Mouse (Mus musculus) layer of hippocampus, postnatal 36 days (tissue): ENCODE data around the gene Ell2. TPM values are rescaled to one million over a fixed set of nuclear protein-coding genes. Genes with fewer than 3 reads are reported as not detected.

Experiments used
- DNase-seq, 2 experiments: peaks; one replicate each; pipeline ENCODE4 v3.0.0; 2022
- total RNA-seq, 2 experiments: library from RNA; stranded (reverse); gene quantifications; 2 replicates each; pipeline ENCODE4 v1.2.3; 2021

Gene Ell2
- total RNA-seq, 2 experiments from 2014 or later, result 32.9 to 34.6 TPM

DNA sequence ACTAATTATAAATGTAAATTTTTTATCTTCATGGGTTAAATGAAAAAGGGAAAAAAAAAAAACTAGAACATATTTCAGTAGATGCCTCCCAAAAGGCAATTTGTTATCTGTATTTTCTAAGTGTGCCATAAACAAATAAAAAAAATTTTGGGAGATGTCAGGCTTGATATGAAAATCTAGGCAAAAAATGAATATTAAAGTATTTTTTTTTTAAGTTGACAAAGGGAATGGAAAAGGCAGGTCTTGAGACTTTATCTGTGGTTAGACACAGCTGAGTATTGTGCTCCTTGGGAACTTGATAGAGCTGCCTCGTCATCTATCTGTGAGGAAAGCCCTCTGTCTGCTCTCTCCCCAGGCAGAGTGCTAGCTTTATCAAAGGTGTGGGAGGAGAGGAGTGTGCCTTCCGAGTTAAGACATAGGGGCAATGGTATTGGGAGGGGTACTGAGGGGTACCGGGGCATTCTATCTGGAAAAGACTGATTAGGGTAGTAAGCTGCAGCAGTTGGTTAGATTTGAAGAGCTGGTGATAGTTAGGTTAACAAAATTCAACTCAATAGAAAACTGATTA is 27.1 kb downstream of the Ell2 start:
- DNase-seq, result no peak

DNA sequence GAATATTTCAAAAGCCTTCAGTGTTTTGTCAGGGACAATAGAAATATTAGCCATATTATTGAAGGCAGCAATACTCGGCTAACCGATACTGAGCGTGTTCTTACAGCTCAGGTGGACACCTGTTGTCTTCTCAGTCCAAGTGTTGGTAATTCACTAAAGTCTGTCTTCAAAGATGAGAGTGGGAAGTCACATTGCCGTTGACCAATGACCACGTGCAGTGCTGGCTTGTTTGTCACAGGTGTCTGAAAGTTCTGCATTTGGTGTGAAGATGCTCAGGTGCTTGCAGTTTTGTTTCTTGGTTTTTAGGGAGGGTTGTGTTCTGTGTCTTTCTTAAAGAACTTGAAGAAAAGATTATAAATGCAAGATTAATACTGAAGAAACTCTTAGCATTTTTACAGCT is 27.7 kb downstream of the Ell2 start:
- no peak for DNase-seq

DNA sequence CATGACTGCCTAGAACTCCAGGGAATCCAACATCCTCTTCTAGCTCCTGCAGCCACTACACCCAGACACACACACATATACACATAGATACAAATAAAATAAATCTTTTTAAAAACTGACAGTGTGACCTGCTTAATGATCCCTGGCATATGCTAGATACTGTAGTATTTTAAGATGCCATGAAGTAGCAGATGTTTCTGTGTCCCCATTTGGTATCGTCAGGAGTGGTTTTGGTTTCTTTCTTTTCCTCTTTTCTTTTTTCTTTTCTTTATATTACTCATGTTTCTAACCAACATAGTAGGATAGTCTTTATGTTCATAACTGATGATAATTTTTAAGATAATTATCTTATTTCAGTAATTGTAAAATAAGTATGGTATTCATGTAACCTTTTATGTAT is 29.0 kb downstream of the Ell2 start:
- no peak for DNase-seq

DNA sequence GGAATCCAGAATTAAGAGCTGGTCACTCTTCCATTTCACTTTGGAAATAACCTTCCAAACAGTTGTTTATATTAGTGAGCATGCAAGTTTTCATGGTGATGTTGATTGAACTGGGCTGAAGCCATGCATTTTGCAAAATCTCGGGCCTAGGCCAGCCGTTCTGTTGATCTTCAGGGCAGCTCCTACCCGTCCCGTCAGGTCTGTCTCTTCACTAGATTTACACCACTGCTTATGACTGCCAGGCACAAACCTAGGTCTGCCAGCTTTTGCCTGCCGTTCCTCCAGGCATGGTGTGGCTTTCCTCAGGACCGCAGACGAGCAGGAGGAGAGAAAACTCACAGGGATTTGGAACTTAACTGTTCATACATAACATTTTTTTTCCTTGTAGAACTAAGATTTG is 31.4 kb downstream of the Ell2 start:
- DNase-seq, result no peak

DNA sequence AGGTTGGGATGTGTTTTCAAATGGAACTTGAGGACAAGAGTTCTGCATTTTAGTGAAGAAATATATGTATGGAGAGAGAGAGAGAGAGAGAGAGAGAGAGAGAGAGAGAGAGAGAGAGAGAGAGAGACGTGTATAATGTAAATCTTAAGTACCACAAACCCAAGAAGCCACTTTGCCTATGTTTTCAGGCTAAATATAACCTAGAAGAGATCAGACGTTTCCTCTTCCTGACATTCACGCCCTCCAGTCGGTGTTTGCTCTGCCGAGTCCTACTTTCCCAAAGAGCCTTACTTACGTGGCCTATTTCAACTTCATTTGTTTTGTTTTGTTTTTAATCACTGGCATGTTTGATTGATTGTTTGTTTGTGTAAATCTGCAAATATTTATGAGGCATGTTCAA is 32.0 kb downstream of the Ell2 start:
- no peak for DNase-seq

DNA sequence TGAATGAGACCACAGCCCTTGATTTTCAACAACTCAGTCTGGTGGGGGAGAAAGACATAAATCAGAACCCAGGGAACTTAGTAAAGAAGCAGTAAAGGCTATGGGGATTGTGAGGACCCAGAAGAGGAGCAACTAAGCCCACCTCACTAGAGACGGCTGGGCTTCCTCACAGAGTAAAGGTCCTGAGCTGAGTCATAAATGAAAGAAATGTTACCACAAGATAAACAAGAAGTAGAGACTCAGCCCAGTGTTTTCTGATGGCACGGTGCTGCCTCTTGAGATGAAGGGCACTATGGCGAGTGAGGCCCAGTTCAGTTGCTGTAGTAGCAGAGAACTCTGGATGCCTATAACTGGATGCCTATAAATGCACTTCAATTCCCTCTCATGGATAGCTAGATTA is 32.4 kb downstream of the Ell2 start:
- no peak for DNase-seq

DNA sequence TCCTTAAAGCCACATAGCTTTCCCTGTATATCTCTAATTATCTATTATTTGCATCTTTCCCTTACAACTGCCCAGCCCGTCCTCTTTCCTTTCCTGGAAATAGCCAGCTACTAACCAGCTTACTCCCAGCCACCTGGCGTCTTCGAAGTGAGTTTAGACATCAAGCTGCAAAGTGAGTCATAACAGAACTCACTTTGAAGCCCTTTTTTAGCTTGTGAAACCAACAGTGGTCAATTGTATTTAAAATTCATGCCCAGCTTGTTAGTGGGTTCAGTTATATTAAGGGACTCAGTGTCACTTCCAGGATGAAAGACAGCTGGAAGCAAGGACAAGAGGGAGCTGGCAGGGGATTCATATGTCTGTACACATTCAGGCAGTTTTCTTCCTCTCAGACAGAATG is 33.5 kb downstream of the Ell2 start:
- no peak for DNase-seq

DNA sequence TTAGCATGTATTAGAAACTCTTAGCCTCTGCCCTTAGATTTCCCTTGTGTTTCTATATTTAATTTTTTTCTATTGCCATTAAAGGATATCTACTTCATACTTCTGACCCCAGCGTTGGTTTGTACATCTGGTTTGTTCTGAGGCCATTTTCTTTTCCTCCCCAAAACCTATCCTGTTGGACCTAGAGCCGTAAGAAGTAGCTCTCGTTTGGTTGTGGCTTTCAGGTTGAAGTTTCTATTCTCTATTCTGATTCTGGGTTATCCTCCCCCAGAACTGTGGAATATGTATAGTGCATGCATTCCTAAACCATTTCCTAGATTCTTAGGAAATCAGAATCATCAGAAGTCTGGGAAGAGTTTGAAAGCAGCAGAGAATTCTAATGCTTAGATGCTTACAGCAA is 34.6 kb downstream of the Ell2 start:
- DNase-seq, result no peak

DNA sequence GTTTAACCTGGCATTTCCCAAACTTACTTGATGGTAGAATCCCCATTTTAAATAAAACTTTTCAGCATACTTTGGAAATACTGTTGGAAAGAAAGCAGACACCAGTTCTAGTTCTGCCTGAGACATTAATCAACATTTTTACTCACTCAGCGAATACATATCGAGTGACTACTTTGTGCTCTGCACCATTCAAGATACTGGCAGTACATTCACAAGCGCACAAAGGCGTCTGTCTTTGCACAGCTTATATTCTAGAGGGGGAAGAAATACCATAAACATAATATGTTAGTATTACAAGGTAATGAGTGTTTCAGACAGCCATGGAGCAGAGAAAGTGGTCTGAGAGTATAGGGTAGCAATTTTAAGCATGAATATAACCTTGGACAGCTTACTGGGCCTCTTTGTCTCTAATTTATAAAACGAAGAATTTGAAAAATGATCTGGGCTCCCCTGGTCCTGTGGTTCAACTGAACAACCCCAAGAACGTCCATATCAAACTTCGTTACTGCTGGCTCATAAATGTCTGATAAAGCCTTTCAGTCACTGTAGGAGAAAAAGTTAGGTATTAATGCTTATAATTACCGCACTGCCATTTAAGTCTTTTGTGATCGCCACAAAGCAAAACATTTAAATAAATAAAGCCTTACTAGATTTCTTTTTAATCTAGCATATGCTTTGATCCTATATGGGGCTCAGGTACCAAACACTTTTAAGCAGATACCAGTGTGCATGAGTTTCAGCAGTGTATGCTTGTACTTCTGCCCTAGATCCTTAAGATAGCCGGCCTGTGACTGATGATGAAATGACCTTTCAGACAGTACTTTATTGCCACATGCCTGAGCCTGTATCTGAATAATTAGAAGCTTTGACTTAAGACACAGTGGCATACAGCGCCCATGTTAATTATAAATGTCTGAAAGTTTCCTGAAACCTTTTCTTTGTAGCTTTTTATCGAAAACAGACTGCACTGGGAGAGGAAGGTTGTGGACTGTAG is 35.5 kb downstream of the Ell2 start:
- no peak for DNase-seq

DNA sequence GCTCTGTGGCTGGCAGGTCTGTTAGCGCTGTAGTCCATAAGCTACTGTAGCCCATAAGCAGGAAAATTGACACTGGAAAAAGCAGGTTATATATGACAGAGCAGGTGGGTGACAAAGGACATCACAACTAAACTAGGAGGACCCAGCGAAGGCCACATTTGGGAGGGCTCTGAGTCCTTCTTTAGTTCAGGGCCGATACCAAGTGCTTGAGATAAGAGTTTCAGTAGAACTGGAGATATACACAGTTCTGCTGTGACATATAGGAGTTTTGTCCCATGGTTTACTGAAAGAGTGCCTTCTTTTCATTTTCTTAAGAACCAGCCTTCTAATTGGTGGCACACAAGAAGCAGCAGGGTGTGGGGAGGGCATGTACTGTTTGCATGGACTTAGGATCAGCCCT is 36.4 kb downstream of the Ell2 start:
- DNase-seq, result no peak

DNA sequence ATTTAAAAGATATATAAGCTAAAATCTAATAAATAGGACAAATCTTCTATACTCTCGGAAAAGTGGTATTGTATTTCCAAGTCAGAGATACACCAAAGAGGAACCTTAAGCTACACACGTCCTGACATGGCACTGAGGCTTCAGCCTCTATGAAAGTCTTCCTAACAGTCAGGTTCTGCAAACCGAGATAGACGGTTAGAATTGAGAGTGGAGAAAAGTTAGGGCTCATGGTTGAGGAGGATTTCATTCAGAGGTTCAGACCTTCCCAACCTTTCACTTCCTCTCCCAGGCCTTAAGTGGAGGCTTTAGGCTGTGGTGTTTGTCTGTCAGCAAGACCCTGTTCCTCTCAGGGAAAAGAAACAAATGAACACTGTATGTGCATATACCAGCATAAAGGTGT is 37.5 kb downstream of the Ell2 start:
- no peak for DNase-seq

DNA sequence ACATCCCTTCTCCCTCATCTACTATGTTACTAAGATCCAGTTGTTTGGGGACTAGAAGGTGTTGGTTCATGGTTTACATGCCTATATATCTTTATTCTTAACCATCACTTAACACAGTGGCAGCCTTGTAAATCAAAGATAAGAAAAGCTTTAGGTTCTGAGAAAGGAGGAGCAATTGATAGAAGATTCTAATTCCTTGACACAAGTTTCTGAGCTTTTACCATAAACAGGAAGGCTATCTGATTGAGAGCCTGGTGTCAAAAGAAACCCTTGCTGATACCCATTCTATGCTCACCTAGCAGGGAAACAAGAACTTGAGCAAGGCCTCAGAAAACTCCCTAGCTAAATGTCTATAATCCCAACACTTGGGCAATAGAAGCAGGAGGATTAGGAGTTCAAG is 38.8 kb downstream of the Ell2 start:
- no peak for DNase-seq

DNA sequence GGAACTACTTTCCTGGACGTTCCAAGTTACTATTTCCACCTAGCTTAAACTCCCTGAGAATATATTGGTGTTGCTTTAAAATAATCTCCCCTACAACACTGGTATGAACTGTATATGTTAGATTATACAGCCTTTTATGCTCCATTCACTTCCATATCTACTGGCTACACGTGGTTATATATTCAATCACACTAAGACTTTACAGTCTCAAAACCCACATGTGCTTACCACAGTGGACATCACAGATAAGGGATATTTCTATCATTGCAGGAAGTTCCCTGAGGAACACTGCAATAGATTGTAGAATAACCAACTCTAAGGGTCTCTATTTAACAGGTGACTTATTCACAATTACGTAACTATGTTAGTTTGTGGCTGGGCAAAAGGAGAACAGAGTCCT is 40.7 kb downstream of the Ell2 start:
- no peak for DNase-seq

DNA sequence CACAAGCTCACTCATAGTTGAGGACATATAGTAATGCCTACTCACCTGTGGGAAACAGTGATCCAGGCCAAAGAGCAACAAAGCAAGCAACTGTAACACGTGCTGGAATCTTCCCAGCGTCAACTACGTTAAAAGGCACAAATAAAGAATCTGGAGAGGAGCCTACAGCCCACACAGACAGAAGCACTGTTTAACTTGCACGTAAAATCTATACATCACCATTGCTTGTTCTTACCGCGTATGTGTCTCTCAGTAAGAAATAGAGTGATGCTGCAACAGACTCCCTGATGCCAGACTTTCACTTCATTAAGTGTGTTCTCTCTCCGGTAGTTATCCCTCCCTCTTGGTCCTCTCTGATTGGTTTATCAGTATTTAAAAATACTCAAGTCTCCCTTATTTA is 42.1 kb downstream of the Ell2 start:
- no peak for DNase-seq

DNA sequence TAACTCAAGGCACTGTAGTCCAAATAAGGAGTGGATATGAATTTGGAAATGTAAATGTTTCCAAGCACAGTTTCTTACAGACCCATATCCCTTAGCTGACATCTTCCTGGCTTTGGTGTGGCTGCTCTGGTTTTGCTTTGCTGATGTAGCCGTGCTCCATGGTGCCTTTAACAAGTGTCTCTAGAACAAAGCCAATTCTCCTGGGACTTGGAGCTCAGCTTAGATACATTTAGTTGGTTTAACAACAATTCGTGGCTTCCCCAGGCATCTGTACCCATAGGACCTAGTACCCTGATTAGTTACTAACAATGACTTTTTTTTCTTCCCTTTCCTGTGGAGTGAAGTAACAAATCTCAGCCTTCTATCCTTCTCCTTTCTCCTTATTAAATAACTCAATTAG is 44.2 kb downstream of the Ell2 start:
- no peak for DNase-seq

DNA sequence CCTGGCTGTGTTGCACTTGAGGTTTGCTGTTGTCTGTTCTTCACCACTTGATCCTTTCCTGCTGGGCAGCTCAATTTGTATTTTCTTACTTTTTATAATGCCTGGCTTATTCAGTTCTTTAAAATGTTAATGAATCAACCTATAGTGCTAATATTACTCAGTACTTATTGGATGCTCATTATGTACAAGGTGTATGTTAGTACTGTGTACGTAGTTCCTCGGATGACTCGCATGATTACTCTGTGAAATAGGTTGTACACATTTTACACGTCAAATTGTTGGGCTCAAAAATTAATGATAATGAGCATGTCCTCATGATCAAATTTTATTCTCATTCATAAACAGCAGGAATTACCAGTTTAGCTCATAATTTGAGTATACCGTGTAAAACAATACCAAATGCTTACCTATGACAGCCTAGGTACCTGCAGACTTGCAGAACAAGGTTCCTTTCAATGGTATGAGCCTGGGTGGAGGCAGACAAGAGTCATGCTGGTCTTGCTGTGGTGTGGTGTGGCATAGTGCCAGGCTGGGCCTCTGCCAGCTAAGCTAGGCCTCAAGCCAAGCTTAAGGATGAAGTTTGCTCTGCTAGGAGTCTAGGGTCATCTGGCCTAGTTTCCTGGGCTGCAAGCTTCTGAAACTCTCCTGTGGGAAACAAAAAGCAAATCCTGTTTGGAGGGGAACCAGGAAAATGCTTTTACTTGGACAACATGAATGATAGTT is 45.8 kb downstream of the Ell2 start:
- peak; percentile 16 to 38 for DNase-seq

DNA sequence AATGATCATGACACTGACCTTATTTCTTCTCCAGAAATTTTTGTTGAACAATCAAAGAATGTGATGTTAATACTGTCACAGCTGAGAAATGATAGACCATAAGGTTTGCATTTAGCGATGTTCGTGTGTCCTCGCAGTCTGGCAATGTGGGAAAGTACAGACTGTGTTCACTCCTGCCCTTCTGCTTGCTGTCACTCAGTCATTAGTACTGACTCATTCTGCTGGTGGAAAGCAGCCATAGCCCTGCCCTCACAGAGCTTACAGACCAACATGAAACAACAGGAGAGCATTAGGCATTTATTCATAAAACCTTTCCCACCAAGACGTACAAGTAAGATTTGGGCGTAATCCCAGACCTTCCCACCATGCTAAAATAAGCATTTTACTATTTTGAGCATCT is 47.8 kb downstream of the Ell2 start:
- peak; percentile 31 to 43 for DNase-seq

DNA sequence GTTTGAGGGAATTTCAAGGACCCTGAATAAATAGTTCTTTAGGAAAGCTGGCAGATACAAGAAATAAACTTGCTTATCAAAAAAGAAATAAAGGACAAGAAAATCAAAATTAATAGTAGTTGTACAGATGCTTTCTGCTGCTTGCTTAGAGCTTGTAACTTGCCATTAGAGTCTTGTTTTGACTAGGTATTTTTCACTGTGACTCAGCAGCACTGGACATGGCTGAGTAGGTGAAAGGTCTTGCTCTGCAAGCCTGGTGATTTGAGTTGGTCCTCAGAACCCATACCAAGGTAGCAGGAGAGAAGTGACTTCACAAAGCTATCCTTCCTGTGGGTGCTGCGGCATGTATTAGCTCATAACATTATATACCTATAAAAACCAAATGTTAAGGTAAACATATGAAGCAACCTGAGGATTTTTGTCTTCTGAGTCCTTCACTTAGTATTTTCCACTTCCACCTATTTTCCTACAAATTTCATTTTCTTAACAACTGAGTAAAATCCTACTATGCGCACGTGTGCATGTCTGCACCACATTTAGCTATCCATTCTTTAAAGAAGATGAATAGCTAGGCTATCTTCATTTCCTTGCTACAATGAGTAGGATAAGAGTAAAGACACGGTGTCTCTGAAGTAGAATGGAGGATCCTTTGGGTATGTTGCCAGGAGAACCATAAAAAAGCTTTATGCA is 54.4 kb downstream of the Ell2 start:
- no peak for DNase-seq

DNA sequence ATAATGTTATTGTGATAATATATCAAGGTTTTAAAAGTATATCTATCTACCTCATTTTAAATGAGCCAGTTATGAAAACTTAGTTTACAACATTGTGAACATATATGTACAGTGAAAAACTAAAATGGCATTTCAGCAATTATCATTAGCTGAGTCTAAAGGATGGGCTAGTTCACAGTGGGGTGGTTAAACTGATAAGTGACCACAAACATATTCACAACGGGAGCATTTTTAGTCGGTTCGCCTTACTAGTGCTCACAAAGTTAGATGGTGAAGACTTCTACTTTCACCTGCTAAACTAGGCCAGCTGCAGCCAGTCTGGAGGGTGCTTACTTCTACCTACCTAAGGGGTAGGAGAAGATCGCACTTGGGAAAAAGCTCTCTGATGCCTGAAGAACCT is 56.2 kb downstream of the Ell2 start:
- no peak for DNase-seq

DNA sequence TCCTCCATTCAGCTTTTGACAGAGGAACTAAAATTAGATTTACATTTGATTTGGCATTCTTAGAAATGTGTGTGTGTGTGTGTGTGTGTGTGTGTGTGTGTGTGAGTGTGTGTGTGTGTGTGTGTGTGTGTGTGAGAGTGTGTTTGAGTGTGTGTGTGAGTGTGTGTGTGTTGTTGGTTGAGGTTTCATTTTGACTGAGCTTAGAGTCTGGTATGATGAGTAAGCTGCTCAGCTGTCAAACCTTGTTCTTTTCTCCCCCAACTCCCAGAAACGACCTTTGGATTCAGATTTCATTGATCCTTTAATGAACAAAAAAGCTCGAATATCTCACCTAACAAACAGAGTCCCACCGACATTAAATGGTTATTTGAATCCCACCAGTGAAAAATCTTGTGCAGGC is 56.7 kb downstream of the Ell2 start:
- DNase-seq, result no peak

DNA sequence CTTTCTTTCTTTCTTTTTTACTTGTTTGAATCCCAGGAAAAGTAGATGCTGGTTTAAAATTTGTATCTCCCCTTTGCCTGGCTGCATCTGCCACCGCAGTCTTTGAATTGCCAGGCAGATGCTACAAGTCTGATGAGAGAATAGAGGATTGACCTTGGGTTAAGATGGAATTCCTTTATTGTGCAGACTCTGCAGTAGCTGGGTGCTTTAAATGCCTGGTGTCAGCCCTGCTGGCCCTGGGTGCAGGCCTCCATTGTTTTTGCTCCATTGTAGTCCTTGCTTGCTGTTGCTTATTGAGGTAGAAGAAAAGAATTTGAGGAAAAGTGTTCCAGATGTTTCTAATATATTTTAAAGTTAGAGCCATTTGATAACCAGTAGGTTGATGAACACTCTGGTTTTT is 59.2 kb downstream of the Ell2 start:
- DNase-seq, result no peak

DNA sequence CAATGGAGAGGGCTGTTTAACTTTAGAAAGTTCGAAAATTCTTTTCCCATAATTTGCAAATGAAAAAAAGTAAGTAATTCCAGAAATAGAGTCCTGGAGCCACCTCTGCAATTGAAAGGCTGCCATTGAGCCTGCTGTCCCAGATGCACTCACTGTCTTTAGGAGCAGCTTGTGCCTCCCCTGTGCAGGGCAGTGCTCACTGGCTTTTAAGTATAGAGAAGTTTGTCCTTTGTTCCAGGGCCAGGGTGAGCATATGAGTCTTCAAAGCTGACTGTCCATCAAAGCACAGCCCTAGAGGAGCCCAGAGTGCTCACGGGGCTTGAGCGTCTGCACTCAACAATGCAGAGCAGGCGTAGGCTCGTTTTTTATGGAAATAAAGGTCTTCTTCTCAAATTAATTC is 59.7 kb downstream of the Ell2 start:
- no peak for DNase-seq

DNA sequence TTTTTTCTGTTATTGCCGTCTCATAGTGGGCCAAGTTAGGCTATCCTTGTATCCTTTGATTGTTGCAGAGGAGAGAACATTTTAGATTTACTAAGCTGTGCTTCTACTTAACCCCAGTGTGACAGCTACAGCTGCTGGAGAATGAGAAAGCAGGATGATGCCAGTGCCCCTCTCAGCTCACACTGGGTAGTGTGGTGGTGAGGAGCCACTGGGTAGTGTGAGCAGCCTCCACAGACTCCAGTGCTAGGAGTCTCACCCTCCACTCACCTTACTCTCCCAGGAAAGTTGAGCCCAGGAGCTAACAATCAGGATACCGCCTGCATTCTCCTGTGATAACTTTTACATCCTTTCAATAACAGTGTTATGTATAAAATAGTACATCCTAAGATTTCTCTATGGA is 60.4 kb downstream of the Ell2 start:
- DNase-seq, result no peak
